Mouse (Mus musculus) myocyte (in vitro differentiated cells): ENCODE data around the gene Tgm2. TPM values are rescaled to one million over a fixed set of nuclear protein-coding genes. Genes with fewer than 3 reads are reported as not detected.

ENCODE experiments used
- H3K27me3 ChIP-seq: one replicate; pipeline ENCODE4 v1.6.1; 2011; ENCODE audit not compliant: control insufficient read depth, insufficient read depth, insufficient read length
- H3K36me3 ChIP-seq: one replicate; pipeline ENCODE4 v1.6.1; 2011; ENCODE audit not compliant: control insufficient read depth, insufficient read depth
- H3K4me2 ChIP-seq: one replicate; pipeline ENCODE4 v1.6.1; 2011; ENCODE audit warnings: low read depth, control low read depth
- H3K4me3 ChIP-seq: one replicate; pipeline ENCODE4 v1.5.1; 2011; ENCODE audit warnings: mild to moderate bottlenecking, control low read depth, moderate library complexity
- H3K79me2 ChIP-seq: one replicate; pipeline ENCODE4 v1.6.1; 2011; ENCODE audit not compliant: control insufficient read depth, insufficient read depth
- H3ac ChIP-seq: one replicate; pipeline ENCODE4 v1.6.1; 2011; ENCODE audit not compliant: control insufficient read depth, insufficient read length
- CEBPB ChIP-seq: IDR thresholded peaks from 2 replicates; pipeline ENCODE4 v1.6.1; 2011; ENCODE audit warnings: mild to moderate bottlenecking, moderate library complexity; ENCODE audit not compliant: poor library complexity, insufficient read depth, severe bottlenecking
- E2F4 ChIP-seq: IDR thresholded peaks from one replicate; pipeline ENCODE4 v1.6.1; 2011; ENCODE audit warnings: mild to moderate bottlenecking, control low read depth, moderate library complexity; ENCODE audit not compliant: insufficient read depth
- MAX ChIP-seq: IDR thresholded peaks from one replicate; pipeline ENCODE4 v1.6.1; 2011; ENCODE audit warnings: low read depth, mild to moderate bottlenecking, control low read depth
- MYOD1 ChIP-seq, 3 experiments: IDR thresholded peaks; one replicate each; pipeline ENCODE4 v1.6.1; 2011; ENCODE audit warnings: control low read depth in 2 of 3, low read depth in 2 of 3, mild to moderate bottlenecking in 2 of 3, moderate library complexity in 1 of 3; ENCODE audit not compliant: insufficient read length in 2 of 3, control insufficient read depth in 1 of 3
- MYOG ChIP-seq, 3 experiments: IDR thresholded peaks; one replicate each; pipeline ENCODE4 v1.6.1; 2011; ENCODE audit warnings: control low read depth in 2 of 3, low read depth in 2 of 3, mild to moderate bottlenecking in 2 of 3; ENCODE audit not compliant: insufficient read length in 2 of 3, control insufficient read depth in 1 of 3, insufficient read depth in 1 of 3
- POLR2A ChIP-seq: IDR thresholded peaks from one replicate; pipeline ENCODE4 v1.6.1; 2011; ENCODE audit warnings: low read depth, mild to moderate bottlenecking, control low read depth, moderate library complexity; ENCODE audit not compliant: insufficient read length
- POLR2AphosphoS2 ChIP-seq: IDR thresholded peaks from one replicate; pipeline ENCODE4 v1.6.1; 2011; ENCODE audit warnings: low read depth, control low read depth; ENCODE audit not compliant: insufficient read length
- REST ChIP-seq: IDR thresholded peaks from one replicate; pipeline ENCODE4 v1.6.1; 2011; ENCODE audit warnings: mild to moderate bottlenecking, control low read depth, moderate library complexity; ENCODE audit not compliant: insufficient read depth, insufficient read length
- SRF ChIP-seq: IDR thresholded peaks from one replicate; pipeline ENCODE4 v1.6.1; 2011; ENCODE audit warnings: low read depth; ENCODE audit not compliant: control insufficient read depth, insufficient read length
- TCF12 ChIP-seq: IDR thresholded peaks from one replicate; pipeline ENCODE4 v1.6.1; 2011; ENCODE audit warnings: mild to moderate bottlenecking, control low read depth; ENCODE audit not compliant: poor library complexity, insufficient read depth, severe bottlenecking
- TCF3 ChIP-seq: IDR thresholded peaks from one replicate; pipeline ENCODE4 v1.6.1; 2011; ENCODE audit warnings: low read depth, control low read depth; ENCODE audit not compliant: insufficient read length
- USF1 ChIP-seq: IDR thresholded peaks from one replicate; pipeline ENCODE4 v1.6.1; 2011; ENCODE audit warnings: low read depth, mild to moderate bottlenecking, control low read depth, moderate library complexity
- polyA plus RNA-seq: library from polyadenylated mRNA; unstranded; fragments of >200 nt; fragmentation: generic; extraction: Trizol; gene quantifications from one replicate; pipeline ENCODE4 v1.2.1, GENCODE M21; 2012; ENCODE audit warnings: missing spikeins

The Tgm2 gene
- polyA plus RNA-seq, 1 experiment = 61.0 TPM

DNA sequence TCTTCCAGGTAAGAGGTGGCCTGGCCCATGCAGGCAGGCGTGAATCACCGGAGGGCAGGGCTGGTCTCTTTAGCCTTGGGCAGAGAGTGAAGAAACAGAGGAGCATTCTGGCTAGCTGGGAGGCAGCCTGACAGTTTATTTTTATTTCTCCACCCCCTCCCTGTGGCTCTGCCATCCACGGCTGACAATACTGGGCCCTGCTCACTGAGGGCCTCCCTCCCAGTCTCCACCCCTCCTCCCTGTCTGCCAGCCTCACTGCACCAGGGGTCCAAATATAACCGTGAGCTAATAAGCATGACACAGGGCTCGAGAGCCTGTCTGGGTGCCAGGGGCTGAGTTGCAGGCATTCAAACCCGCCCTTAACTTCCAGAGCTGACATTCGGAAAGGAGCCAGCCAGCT lies 6.6 kb downstream of the Tgm2 start:
- H3K4me3 ChIP-seq = no peak overlapping the region
- TF ChIP-seq REST (no peak), MAX (no peak), SRF (no peak), E2F4 (no peak), MYOD1 (IDR thresholded peaks at IDR 0.05; ENCODE audit: control insufficient read depth in 1 of 3, insufficient read length in 2 of 3, low read depth in 2 of 3) (peak in 1 of 3 experiments; percentile 42), TCF12 (no peak), TCF3 (no peak), USF1 (no peak), POLR2AphosphoS2 (no peak), POLR2A (peak; percentile 23), MYOG (IDR thresholded peaks at IDR 0.05; ENCODE audit: control insufficient read depth in 1 of 3, insufficient read depth in 1 of 3, insufficient read length in 2 of 3, low read depth in 2 of 3) (peak in 1 of 3 experiments; percentile 33), CEBPB (no peak)
- H3ac ChIP-seq = no peak overlapping the region
- no peaks in the 10 kb centered on the region for H3K79me2 ChIP-seq
- H3K27me3 ChIP-seq = no peaks in the 10 kb centered on the region
- H3K4me2 ChIP-seq = peak overlapping the region; percentile 61
- no peaks in the 10 kb centered on the region for H3K36me3 ChIP-seq

DNA sequence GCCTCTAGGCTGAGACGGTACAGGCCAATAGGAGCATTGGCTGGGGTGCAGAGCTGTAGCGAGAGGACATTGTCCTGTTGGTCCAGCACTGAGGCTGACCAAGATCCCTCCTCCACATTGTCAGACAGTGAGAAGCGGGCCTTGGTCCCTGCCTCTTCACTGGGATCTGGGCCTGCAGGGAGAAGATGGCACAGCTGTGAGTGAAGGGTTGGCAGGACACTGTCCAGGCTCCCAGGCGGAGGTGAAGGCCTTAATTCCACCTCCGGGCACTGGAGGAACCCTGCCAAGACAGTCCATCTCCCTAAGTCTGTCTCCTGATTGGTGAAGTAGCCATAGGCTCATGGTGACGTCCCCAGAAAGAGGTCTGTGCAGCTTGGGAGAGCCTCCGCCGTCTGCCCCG lies 7.5 kb downstream of the Tgm2 start:
- H3K4me2 ChIP-seq = peak overlapping the region; percentile 16
- no peak overlapping the region for H3K4me3 ChIP-seq
- H3K36me3 ChIP-seq = no peaks in the 10 kb centered on the region
- no peak for TF ChIP-seq USF1
- no peak for TF ChIP-seq TCF3
- no peak for TF ChIP-seq POLR2AphosphoS2
- no peaks in the 10 kb centered on the region for H3K27me3 ChIP-seq
- no peak overlapping the region for H3ac ChIP-seq
- H3K79me2 ChIP-seq = no peaks in the 10 kb centered on the region

DNA sequence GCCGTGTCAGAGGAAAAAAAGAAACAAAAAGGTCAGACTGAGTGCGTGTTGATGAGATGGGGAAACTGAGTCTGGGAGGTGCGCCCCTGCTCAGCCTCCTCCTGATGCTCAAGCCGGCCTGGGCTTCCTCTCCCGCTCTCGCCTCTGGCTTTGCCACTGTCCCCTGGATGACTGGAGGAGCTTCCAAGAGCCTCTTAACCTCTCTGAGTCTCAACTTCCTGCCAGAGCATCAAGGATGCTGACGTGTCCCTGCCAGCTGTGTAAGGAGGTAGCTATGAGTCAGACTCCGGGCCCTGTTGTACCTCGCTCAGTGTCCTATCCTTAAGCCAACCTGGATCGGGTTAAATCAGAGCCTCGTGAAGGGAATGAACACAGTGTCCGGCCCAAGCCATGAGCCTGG lies 8.5 kb downstream of the Tgm2 start:
- no peaks in the 10 kb centered on the region for H3K27me3 ChIP-seq
- H3ac ChIP-seq = no peak overlapping the region
- H3K79me2 ChIP-seq = no peaks in the 10 kb centered on the region
- TF ChIP-seq USF1 (no peak), MYOD1 (IDR thresholded peaks at IDR 0.05; ENCODE audit: control insufficient read depth in 1 of 3, insufficient read length in 2 of 3, low read depth in 2 of 3) (peak in 1 of 3 experiments; percentile 5)
- H3K36me3 ChIP-seq = no peaks in the 10 kb centered on the region
- H3K4me2 ChIP-seq = no peak overlapping the region
- no peak overlapping the region for H3K4me3 ChIP-seq

- Histone ChIP-seq H3K27me3 (no peaks in the 10 kb centered on the region), H3K4me2 (peak overlapping the region; percentile 59), H3K36me3 (no peaks in the 10 kb centered on the region), H3K79me2 (no peaks in the 10 kb centered on the region), H3ac (no peak overlapping the region), H3K4me3 (no peak overlapping the region)
- TF ChIP-seq SRF = no peak
- no peak for TF ChIP-seq TCF12
- no peak for TF ChIP-seq E2F4
- peak; percentile 90 for TF ChIP-seq USF1
Observed at GRCm38 (mm10) chr2:158136205-158136604, 10.0 kb downstream of the Tgm2 start.

DNA sequence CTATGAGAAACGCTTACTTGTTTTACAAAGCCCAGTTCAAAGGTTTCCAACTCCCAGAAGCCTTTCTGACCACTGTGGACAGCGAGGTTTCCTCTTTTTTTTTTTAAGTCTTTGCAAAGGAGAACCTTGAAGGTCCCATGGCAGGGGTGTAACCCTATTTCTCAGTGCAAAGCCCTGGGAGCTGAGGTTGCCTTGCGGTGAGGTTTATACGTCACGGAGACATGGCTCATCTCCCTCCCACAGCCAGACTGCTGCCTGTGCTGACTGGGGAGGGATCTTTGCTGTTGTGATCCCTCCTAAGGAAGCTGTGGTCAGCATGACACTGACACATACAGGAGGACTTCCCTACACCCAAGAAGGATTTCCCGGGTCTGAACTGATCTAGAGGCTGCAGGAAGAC lies 13.2 kb downstream of the Tgm2 start:
- no peaks in the 10 kb centered on the region for H3K36me3 ChIP-seq
- no peaks in the 10 kb centered on the region for H3K27me3 ChIP-seq
- H3K79me2 ChIP-seq = no peaks in the 10 kb centered on the region
- H3K4me3 ChIP-seq = no peak overlapping the region
- peak overlapping the region; percentile 24 for H3K4me2 ChIP-seq
- TF ChIP-seq MAX = no peak
- TF ChIP-seq USF1 = no peak
- TF ChIP-seq E2F4 = no peak
- no peak for TF ChIP-seq POLR2AphosphoS2
- no peak for TF ChIP-seq SRF
- no peak for TF ChIP-seq CEBPB
- TF ChIP-seq MYOD1 (IDR thresholded peaks at IDR 0.05; ENCODE audit: control insufficient read depth in 1 of 3, insufficient read length in 2 of 3, low read depth in 2 of 3) = no peak
- no peak for TF ChIP-seq POLR2A
- TF ChIP-seq REST = no peak
- TF ChIP-seq MYOG (IDR thresholded peaks at IDR 0.05; ENCODE audit: control insufficient read depth in 1 of 3, insufficient read depth in 1 of 3, insufficient read length in 2 of 3, low read depth in 2 of 3) = no peak
- no peak for TF ChIP-seq TCF12
- TF ChIP-seq TCF3 = no peak
- no peak overlapping the region for H3ac ChIP-seq

GRCm38 (mm10) chr2:158132320-158132719 lies 13.9 kb downstream of the Tgm2 start:
- Histone ChIP-seq H3K4me3 (no peak overlapping the region), H3K79me2 (no peaks in the 10 kb centered on the region), H3K36me3 (no peaks in the 10 kb centered on the region), H3K4me2 (no peak overlapping the region), H3K27me3 (no peaks in the 10 kb centered on the region), H3ac (no peak overlapping the region)
- TF ChIP-seq MAX (no peak), TCF3 (no peak), MYOD1 (IDR thresholded peaks at IDR 0.05; ENCODE audit: control insufficient read depth in 1 of 3, insufficient read length in 2 of 3, low read depth in 2 of 3) (no peak), TCF12 (no peak), POLR2A (no peak), POLR2AphosphoS2 (no peak), MYOG (IDR thresholded peaks at IDR 0.05; ENCODE audit: control insufficient read depth in 1 of 3, insufficient read depth in 1 of 3, insufficient read length in 2 of 3, low read depth in 2 of 3) (no peak), CEBPB (no peak)
